Mouse (Mus musculus): ENCODE measurements around the gene Cdx2.

GRCm38 (mm10) chr5:147327636-147328035 lies 20.6 kb upstream of the Cdx2 start:
- TF ChIP-seq CTCF (conservative IDR thresholded peaks at IDR 0.05 in 1 of 2, IDR thresholded peaks at IDR 0.05 in 1 of 2; ENCODE audit: low read depth in 2 of 2, low read length in 2 of 2) (0 out of 4 replicates have a peak, but pooled peaks have one; percentile 12 to 20), ZNF384 (IDR thresholded peaks at IDR 0.05; ENCODE audit: low read depth, low read length) (no peak)
